Mouse (Mus musculus) spleen, postnatal 10 days (tissue): Measurements from ENCODE around the gene Qtrt2.
A peak's percentile ranks its signal among the peaks of the same experiment; 100 is the strongest.

Experiments used
- DNase-seq, 2 experiments: peaks; one replicate each; pipeline ENCODE4 v3.0.0; 2021 to 2022; ENCODE audit warnings: low spot score in 2 of 2

Qtrt2 gene

DNA sequence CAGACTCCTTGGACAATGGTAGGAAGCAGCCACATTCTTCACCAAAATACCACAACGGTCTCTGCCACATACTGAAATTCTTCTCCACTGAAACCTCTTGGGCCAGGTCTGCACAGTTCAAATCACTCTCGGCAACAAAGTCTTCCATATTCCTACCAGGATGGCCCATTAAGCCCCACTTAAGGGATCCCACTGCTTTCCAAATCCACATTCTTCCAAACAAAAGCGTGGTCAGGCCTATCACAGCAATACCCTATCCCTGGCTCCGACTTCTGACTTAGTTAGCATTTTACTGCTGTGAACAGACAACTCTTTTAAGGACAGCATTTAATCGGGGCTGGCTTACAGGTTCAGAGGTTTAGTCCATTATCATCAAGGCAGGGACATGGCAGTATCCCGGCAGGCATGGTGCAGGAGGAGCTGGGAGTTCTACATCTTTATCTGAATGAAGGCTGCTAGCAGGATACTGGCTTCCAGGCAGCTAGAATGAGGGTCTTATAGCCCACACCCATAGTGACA lies at the start of gene Qtrt2:
Qtrt2 (minus strand) TSS at position 469 of the 519 bp plus-strand sequence.
- DNase-seq: no peak

DNA sequence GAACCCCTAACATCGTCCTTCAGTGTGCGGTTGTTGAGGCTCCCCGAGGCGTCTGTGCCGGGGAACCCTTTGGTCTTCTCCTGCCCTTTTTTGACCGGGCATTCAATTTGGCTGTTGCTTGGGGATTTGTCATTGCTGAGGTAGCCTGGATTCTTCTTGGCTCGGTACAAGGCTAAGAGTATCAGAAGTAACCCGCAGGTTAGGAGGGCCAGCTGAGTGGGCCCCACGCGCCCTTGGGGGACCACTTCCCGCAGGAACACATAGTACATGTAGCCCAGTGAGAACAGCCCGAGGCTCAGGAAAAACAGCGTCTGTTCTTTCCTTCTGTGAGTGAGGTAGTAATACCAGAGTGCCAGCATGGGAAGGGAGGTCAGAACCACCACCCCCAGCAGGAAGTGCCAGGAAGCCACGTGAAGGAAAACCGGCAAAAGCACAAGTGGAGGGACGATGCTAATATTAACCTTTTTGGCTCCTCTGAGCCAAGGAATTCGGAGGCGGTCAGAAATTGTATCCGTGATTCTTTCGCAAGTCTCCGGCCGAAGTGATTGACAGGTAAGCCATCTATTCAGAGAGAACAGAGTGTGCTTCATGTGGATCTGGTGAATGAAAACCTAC lies 47.1 kb upstream of the Qtrt2 start:
- DNase-seq: no peak

DNA sequence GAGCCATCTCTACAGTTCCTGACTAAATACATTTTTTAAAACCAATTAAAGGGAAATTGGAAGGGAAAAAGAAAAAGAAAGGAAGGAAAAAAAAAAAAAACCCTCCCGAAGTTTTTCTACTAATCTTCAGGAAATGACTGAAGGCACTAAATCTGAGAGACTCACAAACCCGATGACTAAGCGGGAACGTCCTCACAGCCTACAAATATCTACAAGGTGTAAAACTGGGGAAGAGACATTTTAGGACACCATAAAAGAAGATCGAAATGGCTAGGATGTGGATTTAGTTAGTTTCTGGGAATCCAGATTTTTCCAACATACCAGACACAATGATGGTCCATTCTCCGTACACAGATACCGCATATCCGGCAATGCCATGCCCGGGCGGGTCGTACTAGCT lies 46.5 kb upstream of the Qtrt2 start:
- no peak for DNase-seq

DNA sequence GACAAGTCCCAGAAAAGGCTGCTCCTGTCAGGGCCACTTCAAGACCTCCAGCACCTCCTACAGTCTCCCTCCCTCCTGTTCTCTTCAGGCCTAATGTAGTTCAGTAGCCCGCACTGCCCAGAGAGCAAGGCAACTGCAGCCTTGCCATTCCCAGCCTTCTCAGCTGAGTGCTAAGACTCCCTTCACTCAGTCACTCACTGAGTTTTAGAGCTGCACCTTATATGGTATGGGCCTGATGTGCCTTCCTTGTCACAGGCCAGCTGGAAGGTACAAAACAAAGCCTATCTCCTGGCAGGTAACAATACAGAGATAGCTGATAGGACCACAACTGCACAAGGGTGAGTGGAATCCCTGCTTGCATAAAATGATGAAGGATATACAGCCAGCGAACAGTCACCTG lies 45.8 kb upstream of the Qtrt2 start:
- no peak for DNase-seq

DNA sequence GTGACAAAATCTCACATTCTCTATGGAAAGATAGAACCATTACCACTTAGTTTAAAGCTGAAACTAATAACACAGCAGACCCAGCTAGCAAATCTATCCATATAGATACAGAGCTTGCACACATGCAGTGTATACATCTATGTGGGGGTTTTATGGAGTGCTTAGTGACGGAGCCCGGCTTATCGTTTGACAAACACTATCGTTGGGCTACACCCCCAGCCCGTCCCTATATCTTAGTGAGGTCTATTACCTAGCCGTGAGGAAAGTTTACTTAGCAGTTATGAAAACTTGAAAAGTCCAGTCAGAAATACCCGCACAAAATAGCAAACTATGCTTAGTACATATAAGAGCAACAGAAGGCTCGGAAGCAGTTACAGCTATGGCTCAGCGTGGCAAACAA lies 45.1 kb upstream of the Qtrt2 start:
- DNase-seq: no peak

DNA sequence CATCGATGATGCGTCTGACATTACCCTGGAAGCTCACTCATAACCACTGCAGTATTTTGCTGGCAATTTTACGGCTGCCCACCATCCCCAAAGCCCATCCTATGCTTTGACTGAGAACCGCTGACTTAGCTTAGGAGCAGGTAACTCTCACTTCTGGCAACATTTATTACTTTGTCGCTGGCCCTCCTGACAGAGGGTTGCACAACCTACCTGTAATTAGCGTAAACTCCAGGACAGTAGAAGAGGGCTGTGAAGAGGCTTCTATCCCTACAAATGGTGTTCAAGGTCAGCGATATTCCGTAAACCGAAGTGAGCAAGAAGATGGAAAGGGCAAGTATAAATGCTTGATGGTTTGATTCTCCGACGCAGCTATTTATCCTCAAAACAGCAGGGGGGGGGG lies 44.6 kb upstream of the Qtrt2 start:
- DNase-seq: no peak

DNA sequence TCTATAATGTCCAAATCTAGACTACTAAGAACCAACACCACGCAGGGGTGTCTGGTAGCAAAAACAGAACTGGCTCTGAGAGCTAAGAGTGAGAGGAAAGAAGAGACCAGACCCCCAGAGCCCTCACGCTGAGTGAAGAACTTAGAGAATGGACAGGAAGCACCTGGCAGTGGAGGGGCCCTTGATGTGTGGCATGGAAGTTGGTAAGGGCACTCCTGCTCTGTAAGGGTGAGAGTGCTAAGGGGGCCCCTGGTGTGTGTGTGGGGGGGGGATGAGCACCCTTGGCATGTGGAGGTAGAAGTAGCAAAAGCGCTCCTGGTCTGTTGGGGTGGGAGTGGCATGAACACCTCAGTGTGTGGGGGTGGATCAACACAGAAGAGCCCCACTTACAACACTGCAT lies 43.8 kb upstream of the Qtrt2 start:
- no peak for DNase-seq

GRCm38 (mm10) chr16:43965781-43966389 lies 39.3 kb upstream of the Qtrt2 start:
- no peak for DNase-seq

DNA sequence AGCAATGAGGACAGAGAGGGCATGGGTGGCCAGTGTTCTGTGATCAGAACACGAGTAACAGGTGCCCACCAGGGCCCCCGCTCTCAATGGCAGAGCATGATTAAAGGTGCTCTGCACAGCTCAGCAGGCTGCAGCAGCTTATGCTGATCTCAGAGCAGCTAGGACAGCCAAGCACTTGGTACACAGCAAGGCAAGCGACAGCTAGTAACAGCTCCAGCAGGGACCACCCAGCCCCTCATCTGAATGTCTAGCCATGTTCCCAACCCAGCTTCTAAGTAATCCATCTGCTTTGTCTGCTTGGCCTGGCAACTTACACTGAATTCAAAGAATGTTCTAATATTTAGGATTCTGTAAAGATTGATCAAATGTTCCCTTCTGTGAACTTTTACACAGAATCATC lies 37.2 kb upstream of the Qtrt2 start:
- DNase-seq: no peak

- no peak for DNase-seq
Measured at GRCm38 (mm10) chr16:43963291-43963690, 36.7 kb upstream of the Qtrt2 start.

- DNase-seq: no peak
Measured at GRCm38 (mm10) chr16:43958038-43958437, 31.4 kb upstream of the Qtrt2 start.

- DNase-seq: peak in 1 of 2 experiments; percentile 26
Measured at GRCm38 (mm10) chr16:43954913-43955312, 28.3 kb upstream of the Qtrt2 start.

DNA sequence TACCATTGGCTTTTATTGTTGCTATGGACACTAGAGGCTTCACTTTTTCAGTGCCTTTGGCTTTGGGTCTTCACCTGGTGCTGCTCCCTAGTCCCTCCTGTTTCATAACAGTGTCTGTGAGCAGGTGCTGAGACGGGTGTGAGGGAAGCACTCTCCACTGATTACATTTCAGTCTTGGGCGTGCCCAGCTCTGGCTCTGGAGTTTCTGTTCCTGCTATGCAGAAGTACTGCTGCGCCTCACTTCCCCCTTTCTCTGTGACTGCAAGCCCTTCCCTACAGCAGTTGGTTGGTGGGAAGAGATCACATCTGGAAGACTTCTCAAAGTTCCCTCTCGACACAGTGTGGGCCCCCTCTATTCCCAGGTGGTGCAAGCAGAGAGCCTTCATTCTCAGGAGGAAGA lies 25.0 kb upstream of the Qtrt2 start:
- DNase-seq: peak in 1 of 2 experiments; percentile 61

- no peak for DNase-seq
Measured at GRCm38 (mm10) chr16:43945869-43946268, 19.3 kb upstream of the Qtrt2 start.

DNA sequence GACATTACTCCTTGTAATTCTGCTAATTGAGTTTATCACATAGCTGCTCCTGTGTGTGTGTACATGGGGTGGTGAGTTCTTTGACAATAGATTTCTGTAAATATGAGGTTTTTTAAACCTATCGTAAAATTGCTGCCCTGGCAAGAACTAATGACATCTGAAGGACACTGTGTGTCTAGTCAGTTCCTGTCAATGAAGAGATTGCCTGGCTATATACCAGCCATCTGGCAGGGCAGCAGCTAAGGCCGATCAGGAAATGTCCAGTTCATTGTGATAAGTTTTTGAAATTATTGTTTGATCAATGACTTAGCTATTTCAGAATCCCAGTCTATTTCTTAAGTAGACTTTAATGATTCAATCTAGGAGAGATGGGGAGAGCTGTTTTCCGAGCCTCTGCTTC lies 18.7 kb upstream of the Qtrt2 start:
- DNase-seq: peak in 1 of 2 experiments; percentile 1

GRCm38 (mm10) chr16:43940846-43941245 lies 14.2 kb upstream of the Qtrt2 start:
- no peak for DNase-seq

DNA sequence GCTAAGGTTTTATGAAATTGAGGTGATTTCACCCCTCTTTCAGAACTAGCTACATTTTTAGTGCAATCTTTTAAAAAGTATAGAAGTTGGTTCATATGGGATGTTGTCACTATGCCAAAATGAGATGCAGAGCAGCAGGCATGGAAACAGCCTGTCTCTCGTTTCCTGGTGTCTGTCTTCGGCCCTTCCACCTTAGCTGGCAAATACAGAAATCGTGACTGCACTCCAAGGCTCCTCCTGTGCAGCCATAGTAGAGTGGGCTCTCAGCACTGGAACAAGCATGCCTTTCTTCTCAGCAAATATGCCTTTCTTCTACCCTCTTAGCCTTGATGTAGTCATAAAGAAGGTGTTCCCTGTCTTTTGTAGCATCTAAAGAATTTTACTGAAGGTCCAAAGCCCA lies 9.3 kb upstream of the Qtrt2 start:
- DNase-seq: no peak

- DNase-seq: no peak
Measured at GRCm38 (mm10) chr16:43935367-43935766, 8.8 kb upstream of the Qtrt2 start.

DNA sequence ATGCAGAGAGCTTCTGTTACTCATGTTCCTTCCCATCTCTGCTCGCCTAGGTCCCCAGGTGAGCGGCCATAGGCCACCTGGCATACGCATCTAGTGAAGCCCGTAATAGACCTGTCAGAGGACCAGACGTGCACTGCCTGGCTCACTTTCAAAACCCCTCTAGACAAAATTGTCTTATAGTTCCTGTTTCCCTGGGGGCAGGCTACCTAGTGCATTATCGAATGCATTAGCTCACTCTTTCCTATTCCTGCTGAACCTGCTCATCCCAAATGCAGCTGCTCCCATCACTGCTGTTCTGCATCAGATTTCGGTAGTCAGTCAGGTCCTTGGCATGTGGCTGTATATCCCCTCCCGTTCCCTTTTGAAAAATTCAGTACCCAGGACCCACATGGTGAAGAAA lies 8.2 kb upstream of the Qtrt2 start:
- no peak for DNase-seq

DNA sequence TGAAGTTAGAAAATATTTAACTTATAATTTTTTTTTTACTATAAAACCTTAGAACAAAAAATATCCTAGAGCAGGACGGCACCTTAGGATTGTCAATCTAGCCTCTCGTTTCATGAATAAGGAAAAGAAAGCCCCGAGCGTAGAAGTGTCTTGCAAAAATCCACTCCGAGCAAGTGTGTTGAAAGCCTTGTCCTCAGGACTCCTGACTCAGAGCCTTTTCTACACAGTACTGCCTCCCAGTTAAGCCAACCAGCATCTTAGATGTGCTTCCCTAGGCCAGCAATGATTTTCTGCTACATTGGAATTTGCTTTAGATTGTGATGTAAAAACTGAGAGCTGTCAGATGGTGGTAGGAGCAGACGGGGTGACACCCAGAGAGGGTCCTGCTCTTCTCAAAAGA lies 6.4 kb upstream of the Qtrt2 start:
- DNase-seq: no peak

GRCm38 (mm10) chr16:43932319-43932718 lies 5.7 kb upstream of the Qtrt2 start:
- DNase-seq: no peak

DNA sequence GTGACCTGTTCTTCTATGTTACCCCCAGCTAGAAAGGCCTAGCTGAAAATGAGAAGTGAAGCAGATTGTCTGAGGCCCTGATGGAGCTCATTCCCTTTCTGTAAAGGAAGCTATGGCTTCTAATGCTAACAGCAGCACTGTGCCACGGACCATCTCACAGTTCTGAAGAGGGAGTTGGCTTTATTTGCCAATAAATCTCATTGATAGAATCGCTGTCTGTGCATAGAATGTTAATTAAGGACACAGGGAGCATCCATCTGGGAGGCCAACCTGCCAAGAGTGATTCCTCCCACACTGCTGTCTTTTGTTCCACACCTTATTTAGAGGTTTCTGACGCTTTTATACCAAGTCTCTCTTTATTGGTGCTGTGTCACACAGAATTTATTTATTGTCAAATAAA lies 4.9 kb upstream of the Qtrt2 start:
- no peak for DNase-seq

GRCm38 (mm10) chr16:43930577-43930976 lies 4.0 kb upstream of the Qtrt2 start:
- no peak for DNase-seq

- DNase-seq: no peak
Measured at GRCm38 (mm10) chr16:43925846-43926245, 763 bp downstream of the Qtrt2 start.
